19 mouse cellular contexts compared by ENCODE assay signal in genomic region chr6:36605578-36606205, GRCm38 (mm10).
DNase-seq lines count a peak whose midpoint lies in the region; ATAC-seq lines count a peak whose summit lies in the region.
"Had no signal": no experiment of that assay in that cellular context is flagged by ENCODE, and none has a peak within 500 bp of the region (broad histone marks: within the 10 kb centered on the region; RNA-seq: fewer than 3 reads in every experiment).

No protein-coding gene starts in this region.

- no peak overlapping the region for H3K4me3 ChIP-seq in forebrain, embryonic 14.5 days (ENCODE audit: low read depth, low read length)
- no peak overlapping the region for H3K4me3 ChIP-seq in forebrain, embryonic 12.5 days (replicated peaks)
- H3K4me3 ChIP-seq: heart, embryonic 15.5 days; limb, embryonic 13.5 days; neural tube, embryonic 13.5 days had no signal

- H3K4me2 ChIP-seq in forebrain, embryonic 14.5 days (ENCODE audit: low read length) = no peak overlapping the region
- H3K4me2 ChIP-seq in forebrain, embryonic 12.5 days = no peak overlapping the region
- H3K4me2 ChIP-seq: heart, embryonic 15.5 days; limb, embryonic 13.5 days; neural tube, embryonic 13.5 days had no signal

- no peaks in the 10 kb centered on the region for H3K9me3 ChIP-seq in forebrain, embryonic 14.5 days (replicated peaks; ENCODE audit: control insufficient read depth, low read length)
- no peaks in the 10 kb centered on the region for H3K9me3 ChIP-seq in forebrain, embryonic 12.5 days
- H3K9me3 ChIP-seq: heart, embryonic 15.5 days; limb, embryonic 13.5 days; neural tube, embryonic 13.5 days had no signal

- no peak overlapping the region for H3K27ac ChIP-seq in forebrain, embryonic 14.5 days (ENCODE audit: low read depth, low read length)
- H3K27ac ChIP-seq in forebrain, embryonic 12.5 days = no peak overlapping the region
- H3K27ac ChIP-seq: heart, embryonic 15.5 days; hindbrain, postnatal 0 days; limb, embryonic 13.5 days; neural tube, embryonic 13.5 days had no signal

- H3K36me3 ChIP-seq in forebrain, embryonic 14.5 days (ENCODE audit: control insufficient read depth, insufficient read depth, low read length) = no peaks in the 10 kb centered on the region
- H3K36me3 ChIP-seq in forebrain, embryonic 12.5 days (replicated peaks) = no peaks in the 10 kb centered on the region
- H3K36me3 ChIP-seq: heart, embryonic 15.5 days; limb, embryonic 13.5 days; neural tube, embryonic 13.5 days had no signal

- H3K4me1 ChIP-seq in forebrain, embryonic 14.5 days (ENCODE audit: control insufficient read depth, insufficient read depth, low read length) = 0 out of 2 replicates have a peak, but pooled peaks cover 2% of the 10 kb centered on the region
- no peaks in the 10 kb centered on the region for H3K4me1 ChIP-seq in forebrain, embryonic 12.5 days
- H3K4me1 ChIP-seq: limb, embryonic 13.5 days; neural tube, embryonic 13.5 days had no signal

- 66% methylated on average over 4 of the region's 4 CpGs for WGBS in forebrain, embryonic 14.5 days
- WGBS in forebrain, embryonic 12.5 days = 77% methylated on average over 4 of the region's 4 CpGs

- no peaks in the 10 kb centered on the region for H3K27me3 ChIP-seq in forebrain, embryonic 14.5 days (replicated peaks; ENCODE audit: control insufficient read depth, insufficient read depth, low read length)
- H3K27me3 ChIP-seq in forebrain, embryonic 12.5 days = no peaks in the 10 kb centered on the region
- H3K27me3 ChIP-seq: CH12.LX; heart, embryonic 15.5 days; limb, embryonic 13.5 days; neural tube, embryonic 13.5 days had no signal

- no peak overlapping the region for H3K9ac ChIP-seq in forebrain, embryonic 14.5 days (ENCODE audit: low read length)
- H3K9ac ChIP-seq in forebrain, embryonic 12.5 days = no peak overlapping the region
- H3K9ac ChIP-seq: heart, embryonic 15.5 days; limb, embryonic 13.5 days; neural tube, embryonic 13.5 days had no signal

- peak; percentile 88 for DNase-seq in forebrain, embryonic 14.5 days (ENCODE audit: low spot score)
- DNase-seq in right cerebral cortex, postnatal 10 days (ENCODE audit: low spot score in 2 of 2) = peak; percentile 34 to 44
- DNase-seq in right cerebral cortex, postnatal 36 days (ENCODE audit: low spot score in 2 of 2) = no peak
- peak; percentile 67 to 84 for DNase-seq in layer of hippocampus, adult 18-20 months (ENCODE audit: low spot score in 2 of 2)
- DNase-seq in skeletal muscle tissue, adult 2 months (ENCODE audit: low read depth, low spot score) = peak; percentile 39
- DNase-seq in urinary bladder, postnatal 36 days (ENCODE audit: low spot score in 2 of 2) = no peak
- DNase-seq in thymus, postnatal 25 days = no peak
- DNase-seq: adrenal gland, postnatal 10 days; cerebellum, adult 2 months; kidney, adult 18-20 months; kidney, postnatal 25 days; spleen, adult 18-20 months; thymus, adult 2 months had no signal

- ATAC-seq in forebrain, embryonic 14.5 days = peak; percentile 87; the same call in 1 of the 2 replicates
- ATAC-seq in forebrain, embryonic 12.5 days (ENCODE audit: low FRiP score) = no peak
- ATAC-seq: hindbrain, postnatal 0 days had no signal

Comparison
In these comparisons a context has a peak if more than half of its experiments do, and no peak if none do; other contexts are left out.
1. DNase-seq: peak in forebrain, embryonic 14.5 days (single experiment), right cerebral cortex, postnatal 10 days (2 of 2), layer of hippocampus, adult 18-20 months (2 of 2) and skeletal muscle tissue, adult 2 months (single experiment); none in right cerebral cortex, postnatal 36 days (0 of 2), urinary bladder, postnatal 36 days (0 of 2) and thymus, postnatal 25 days (single experiment).